Mouse (Mus musculus) common myeloid progenitor, adult 5-6 weeks (primary cell): ENCODE results near the gene Mpp6. TPM values are rescaled to one million over a fixed set of nuclear protein-coding genes. Genes with fewer than 3 reads are reported as not detected.

Experiments
- ATAC-seq: replicated peaks from 2 replicates; pipeline ENCODE4 v1.8.0; 2016; ENCODE audit warnings: low read depth, mild to moderate bottlenecking, moderate TSS enrichment, inconsistent platforms; ENCODE audit not compliant: poor library complexity, severe bottlenecking
- total RNA-seq: library from RNA; stranded (forward); fragments of 200-1000, 187-1606 nt; gene quantifications from 2 replicates; pipeline ENCODE4 v1.2.3, GENCODE M21; 2017

Mpp6 gene
- total RNA-seq, 1 experiment from 2014 or later, result 233 TPM

DNA sequence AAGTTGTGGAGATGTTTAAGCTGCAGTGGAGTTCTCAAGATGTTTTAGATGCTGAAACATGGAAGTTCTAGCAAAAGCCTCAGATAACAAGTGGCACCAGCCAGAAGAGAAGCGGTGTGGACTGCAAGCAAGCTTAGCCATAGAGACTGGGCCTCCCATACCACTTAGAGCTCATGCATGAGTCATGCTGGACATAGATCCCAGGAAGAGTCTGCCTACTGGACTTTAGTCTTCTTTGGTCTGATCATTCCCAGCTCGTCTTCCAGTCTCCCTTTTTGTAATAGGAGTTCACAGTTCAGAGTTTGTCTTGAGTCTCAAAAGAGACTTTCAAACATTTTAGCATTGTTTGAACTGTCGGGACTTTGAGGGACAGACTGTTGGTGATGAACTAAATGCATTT is 29.5 kb downstream of the Mpp6 start:
- ATAC-seq, result no peak

DNA sequence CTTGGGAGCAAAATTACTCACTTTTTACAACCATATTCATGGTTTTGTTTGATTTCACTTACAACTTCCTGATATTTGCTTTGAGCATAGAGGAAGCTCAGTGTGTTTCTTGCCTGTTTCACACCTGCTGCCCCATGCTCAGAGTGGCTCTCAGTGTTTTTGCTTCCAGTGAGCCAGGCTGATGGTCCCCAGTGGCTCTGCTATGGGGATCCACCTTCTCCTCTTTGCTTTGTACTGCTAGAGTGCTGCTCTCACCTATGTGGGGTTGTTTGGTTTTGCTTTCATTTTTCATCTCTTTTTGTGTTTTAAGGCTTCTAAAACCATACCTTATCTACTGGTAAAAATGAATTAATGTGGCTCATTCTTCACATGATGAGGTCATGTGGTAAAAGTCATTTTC is 36.1 kb downstream of the Mpp6 start:
- ATAC-seq, result no peak

DNA sequence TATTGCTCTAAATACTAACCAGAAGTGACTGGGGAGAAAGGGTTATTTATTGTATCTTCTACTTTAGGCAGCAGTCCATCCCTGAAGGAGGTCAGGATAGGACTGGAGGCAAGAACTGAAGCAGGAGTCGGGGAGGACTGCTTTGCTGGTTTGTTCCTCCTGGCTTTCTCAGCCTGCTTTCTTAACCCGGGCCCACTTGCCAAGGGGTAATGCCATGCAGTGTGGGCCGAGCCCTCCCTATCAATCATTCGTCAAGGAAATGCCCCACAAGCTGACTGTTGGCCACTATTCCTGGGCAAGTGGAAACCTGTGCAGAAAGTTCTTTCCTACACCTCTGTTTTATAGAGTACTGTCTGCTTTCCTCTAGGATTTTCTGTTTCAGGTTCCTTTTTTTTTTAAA is 39.3 kb downstream of the Mpp6 start:
- no peak for ATAC-seq

DNA sequence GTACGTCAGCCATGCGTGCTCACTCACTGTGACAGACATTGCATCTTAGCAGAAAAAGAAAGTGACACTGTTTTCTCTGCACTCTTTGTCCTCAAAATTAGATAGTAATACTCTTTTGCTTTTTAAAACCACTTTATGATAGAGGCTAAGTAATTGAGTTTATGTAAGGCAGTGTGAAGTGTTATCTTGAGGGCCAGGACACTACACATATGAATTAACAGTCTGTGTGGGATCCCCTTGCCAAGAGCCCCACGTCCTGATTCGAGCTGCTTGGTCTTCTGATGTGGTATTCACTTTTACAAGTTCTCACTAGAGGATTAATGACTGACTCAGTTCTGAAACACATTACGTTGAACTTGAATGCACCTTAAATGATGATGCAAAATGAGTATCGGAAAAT is 49.8 kb downstream of the Mpp6 start:
- ATAC-seq, result no peak

DNA sequence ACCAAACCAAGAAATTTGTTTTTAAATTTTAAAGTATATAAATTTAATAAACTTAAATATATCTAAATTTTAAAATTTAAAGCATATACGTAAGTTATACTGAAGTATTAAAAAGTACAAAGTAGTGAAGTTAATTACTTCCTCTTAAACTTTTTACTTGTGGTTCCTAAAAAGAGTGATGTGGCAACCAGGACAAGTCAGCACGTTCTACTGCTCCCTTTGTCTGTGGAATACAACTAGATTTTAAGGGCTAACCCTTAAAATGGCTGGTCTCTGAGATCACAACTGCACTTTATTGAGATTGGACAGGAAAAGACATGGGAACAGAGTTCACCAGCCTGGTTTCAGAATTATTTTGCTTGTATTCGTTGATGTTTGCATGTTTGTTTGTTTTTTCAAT is 53.0 kb downstream of the Mpp6 start:
- peak; percentile 60 for ATAC-seq

DNA sequence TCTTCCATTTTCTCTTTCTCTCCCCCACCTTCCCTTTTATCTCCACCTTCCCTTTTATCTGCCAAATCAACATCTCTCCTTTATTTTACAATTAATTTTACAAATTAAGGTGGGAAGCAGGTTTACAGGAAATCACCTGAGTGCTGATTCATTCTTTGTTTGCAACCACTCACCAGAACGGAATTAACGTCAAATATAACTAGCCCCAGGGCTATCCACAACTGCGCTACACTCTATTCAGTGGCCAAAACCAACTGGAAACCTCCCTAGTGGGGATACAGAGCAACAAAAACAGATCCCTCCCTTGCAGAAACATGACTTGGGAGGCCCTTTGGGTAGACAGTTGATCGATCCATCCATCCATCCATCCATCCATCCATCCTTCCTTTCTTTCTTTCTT is 58.8 kb downstream of the Mpp6 start:
- no peak for ATAC-seq

DNA sequence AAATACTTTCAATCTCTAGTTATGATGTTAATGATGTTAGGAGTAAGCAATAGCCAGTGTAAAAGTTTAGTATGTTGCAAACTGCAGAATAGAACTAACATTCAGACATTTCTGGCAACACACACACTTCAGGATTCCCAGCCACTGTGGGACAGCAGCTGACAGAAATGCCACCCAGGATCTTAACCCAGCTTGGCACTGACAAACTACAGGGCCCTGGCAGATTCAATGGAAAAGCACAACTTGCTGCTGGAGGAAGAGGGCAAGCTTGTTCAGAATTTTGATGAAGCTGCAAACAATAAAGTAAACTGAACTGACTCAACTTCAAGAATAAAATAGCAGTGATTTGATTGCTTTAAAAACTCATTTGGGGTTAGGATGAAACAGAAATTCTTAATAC is 59.7 kb downstream of the Mpp6 start:
- no peak for ATAC-seq

DNA sequence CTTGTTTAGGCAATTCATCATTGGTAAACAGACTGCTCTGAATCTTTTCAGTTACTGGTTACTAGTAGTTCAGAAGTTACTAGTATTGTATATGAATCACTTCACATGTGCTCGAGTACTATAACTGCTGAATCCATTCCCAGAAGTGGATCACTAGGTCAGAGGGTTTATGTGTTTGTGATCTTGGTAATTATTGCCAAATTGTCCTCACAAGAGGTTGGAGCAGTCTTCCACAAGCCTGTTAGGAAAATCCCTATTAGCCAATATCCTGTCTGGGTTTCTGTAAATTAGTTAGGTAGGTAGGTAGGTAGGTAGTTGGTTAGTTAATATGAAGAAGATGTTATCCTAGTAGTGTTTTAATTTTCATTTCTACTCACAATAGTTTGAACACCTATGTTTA is 65.7 kb downstream of the Mpp6 start:
- no peak for ATAC-seq

DNA sequence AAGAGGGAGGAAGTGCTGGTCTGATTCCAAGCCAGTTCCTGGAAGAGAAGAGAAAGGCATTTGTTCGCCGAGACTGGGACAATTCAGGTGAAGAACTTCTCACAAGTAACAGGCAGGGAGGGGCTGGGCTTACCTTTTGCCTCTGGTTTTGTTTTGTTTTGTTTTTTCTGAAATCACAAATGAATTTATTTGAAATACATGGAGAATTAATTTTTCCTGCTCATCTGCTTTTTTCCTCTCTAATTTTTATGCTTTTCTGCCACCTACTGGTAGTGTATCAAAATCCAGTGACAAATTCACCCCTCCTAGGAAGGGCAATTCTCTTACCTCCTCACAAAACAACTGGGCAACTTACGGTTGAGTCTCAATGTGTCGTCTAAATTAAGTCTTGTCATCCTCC is 70.1 kb downstream of the Mpp6 start:
- ATAC-seq, result no peak; the same call in 1 of the 2 replicates

DNA sequence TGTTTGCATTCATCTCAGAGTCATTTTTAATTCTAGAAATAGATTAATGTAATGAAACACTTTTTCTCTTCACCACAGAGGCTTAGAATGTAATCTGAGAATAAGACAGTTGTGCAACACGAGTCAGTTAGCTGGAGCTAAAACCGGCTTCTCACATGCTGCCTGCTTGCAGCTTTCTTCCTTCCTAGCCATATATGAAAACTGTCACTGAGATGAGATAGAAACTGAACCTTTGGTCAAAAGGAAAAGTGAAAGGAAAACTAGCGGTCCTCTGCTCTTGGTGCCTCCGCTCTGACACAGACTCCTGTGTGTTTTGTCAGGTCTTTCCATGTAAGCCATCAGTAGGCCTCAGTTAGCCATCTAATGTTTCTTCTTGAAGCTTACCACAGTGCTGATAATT is 77.9 kb downstream of the Mpp6 start:
- ATAC-seq, result peak; percentile 71

DNA sequence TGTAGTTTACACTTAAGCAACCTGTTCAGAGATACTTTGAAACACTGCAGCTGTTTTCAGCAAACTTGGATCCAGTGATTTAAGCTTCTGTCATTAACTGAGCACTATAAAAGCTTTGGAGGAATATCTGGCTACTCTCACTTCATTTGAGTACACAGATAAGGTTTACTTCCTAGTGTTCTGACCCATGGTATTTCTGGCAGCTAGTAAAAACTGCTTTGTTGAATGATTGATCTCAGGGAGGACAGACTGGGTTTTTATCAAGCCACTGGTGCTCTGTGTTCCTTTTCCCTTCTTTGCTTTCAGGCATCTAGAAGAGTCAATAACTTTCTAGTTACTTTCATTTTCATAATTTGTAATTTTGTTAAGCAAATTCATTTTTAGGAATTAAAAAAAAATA is 79.3 kb downstream of the Mpp6 start:
- no peak for ATAC-seq

DNA sequence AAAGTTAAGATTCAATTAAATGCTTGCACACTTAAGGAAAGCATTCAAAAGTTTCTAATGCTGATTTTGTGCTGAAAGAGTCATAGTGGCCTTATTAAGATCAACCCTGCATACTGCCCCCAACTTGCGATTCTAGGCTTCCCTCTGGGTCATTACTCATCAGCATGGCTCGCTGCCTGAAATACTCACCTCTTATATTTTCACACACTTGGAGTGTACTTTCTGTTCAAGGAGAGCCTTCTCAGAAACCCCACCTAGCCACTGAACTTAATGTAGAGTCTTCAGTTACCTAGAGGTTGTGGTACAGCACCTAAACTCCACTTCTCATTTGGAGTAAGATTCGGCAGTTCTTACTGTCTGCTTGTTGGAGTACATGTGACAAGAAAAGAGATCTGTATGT is 81.6 kb downstream of the Mpp6 start:
- no peak for ATAC-seq

DNA sequence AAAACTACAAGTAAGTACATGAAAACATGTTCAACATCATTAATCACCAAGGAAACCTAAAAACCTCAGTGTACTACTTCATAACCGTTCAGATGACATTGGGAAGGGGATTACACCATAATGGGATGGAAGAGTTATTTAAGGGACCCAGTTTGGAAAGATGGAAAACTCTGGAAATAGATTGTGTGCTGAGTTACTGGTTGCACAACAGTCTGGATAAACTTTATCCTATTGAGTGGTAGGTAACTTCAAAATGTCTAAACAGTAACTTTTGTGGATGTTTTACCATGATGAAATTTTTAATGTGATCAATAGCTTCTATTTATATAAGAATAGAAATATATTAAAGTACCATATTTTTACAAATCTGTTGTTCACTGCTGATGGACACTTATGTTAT is 82.1 kb downstream of the Mpp6 start:
- ATAC-seq, result no peak

DNA sequence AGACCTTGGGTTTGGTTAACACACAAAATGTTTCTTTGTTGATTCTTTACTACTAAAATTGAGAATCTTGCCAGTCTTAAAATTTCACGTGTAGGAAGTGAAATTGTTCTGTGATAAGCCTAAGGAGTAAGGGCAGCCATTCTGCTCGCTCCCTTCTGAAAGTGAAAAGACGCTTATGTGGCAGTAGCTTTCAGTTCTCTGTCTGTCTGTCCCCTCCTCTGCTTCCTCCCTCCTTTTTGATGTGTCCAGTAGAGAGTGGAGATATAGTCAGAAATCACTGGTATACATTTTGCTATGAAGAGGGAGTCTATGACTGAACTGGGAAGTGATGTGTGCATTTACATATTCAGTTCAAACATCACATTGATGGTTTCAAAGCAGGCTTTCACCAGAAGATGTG is 82.8 kb downstream of the Mpp6 start:
- ATAC-seq, result no peak

DNA sequence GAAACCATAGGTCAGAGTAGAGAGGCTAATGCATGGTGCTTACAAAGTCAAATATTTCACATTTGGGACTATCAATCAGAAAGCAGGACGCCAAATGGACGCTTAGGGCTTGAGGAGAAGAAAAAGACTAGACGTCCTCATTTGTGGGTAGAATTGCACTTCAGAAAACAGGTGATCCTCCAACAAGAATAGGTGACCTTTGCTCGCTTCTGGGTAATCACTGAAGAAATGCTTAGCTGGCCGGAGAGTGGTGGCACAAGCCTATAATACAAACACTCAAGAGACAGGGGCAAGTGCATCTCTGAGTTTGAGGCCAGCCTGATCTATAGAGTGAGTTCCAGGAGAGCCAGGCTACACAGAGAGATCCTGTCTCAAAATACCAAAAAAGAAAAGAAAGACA is 83.8 kb downstream of the Mpp6 start:
- ATAC-seq, result no peak

DNA sequence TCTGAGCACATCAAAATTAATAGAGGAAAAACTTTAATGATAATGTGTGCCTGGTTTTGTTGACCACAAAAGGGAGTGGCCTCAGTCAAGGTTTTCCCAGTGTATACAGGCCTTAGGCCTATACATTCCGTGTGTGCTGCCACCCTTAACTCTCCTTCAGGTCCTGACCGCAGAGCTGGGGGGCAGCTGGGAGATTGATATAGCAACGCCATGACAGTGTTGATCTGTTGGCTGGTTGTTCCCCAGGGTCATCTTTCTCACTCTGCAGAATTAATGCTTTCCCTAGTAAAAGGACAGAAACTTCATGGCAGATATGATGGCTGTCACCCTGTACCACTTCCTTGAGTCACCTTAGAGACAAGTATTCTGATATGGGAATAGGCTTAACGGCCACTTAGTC is 94.3 kb downstream of the Mpp6 start:
- no peak for ATAC-seq

DNA sequence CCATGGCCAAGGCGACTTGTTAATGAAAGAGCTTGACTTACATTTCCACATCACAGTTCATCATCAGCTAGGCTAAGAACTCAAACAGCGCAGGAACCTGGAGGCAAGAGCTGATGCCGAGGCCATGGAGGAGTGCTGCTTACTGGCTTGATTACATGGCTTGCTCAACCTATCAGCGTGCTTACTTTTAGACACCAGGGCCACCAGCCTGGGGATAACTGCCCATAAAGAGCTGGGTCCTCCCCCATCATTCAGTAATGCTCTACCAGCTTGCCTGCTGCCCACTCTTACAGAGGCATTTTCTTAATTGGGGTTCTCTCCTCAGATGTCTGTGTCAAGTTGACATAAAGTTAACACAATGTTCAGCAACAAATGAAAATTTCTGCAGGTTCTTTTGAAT is 95.1 kb downstream of the Mpp6 start:
- ATAC-seq, result no peak

DNA sequence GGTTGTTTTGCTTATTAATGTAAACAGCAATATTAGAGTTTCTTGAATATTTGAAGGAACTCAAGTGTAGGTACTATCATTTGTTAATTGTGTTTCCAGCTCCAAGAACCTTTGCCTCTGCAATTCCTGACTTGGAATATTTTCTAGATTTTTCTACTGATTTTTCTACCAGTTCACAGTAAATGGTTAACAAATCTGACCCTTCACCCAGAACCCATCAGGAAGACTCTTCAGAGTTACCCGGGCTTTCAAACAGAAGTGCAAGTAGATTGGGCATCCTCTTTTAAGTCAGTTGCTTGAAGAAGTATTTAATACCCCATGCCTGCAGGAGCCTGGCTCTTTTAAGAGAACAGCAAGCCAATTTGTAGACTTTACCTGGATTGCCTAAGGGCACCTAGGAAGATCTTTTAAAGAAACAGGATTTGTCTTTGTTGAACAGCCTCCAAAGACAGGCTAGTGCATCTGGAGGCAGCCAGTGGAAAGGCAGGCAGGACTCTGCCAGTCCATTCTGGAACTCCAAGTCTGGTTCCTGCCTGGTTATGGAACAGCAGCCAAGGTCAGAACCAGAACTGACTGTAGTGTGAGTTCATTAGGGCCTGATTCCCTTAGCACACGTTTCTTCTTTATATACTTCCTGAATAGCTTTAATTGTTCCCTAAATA is 104.8 kb downstream of the Mpp6 start:
- ATAC-seq, result no peak

DNA sequence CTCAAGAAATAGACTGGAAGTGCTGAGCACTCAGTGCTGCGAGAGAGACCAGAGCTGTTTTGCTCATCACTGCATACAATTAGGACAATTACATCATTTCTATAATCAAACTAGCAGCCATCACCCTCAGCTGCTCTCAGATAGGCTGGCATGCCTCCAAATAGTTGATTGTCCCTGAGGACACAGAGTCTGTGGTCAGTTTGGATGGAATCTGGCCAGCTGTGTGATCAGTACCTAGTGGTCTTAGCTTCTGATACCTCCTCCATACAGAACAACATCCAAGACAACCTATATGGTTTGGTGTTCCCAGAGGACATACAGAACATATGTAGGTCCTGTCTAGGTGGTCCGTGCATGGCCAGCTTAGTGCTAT is 105.3 kb downstream of the Mpp6 start:
- ATAC-seq, result no peak

DNA sequence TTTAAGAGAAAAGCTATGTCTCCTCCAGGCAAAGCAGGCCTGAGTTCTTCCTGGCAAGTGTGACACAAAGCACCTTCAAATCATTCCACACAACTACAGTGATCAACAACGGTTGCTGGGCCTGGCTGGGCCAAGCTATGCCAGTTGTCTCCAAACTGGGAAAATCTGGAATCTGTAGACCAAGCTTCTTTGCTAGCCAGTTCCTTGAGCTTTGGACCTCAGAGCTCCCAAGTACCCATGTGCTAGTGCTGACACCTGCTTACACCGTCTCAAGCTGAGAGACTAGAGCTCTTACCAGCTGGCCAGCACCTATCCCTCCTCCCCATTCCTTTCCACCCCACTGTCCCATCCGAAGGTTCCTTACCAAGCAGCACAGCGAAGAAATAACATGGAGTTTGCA is 105.9 kb downstream of the Mpp6 start:
- ATAC-seq, result no peak

DNA sequence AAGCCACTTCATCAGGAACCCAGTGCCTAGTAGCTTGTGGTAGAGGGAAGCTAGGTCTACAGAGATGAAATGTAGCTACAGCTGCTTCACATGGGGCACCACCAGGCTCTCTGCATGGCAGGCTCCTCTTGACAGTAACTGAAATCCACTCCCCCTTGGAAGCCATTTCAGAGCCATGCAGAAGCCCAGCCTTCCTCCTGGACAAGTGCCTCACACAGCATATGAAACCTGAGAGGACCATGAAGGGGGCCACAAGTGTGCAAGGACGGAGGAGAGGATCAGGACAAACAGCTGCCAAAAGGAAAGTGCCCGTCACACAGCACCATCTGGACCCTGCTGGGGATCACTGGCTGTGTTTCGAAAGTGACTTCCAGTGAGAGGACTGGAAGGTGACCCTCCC is 108.6 kb downstream of the Mpp6 start:
- no peak for ATAC-seq

DNA sequence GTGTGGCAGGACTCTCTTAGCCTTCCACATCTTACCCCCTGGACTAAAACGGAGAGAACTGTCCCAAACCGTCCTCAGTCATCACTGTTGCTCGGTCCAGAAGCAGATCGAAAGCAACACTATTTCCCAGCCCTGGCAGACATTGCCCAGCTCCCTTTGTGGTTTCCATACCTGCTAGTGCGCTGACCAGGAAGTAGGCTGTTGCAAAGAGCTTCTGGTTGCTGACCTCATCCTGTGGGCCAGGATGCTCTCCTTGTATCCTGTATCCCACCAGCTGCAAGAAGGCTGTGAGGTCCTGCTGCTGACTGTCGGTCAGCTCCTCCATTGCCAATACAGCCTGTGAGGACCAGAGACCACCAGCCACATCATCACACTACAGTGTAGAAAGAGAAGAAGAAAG is 109.0 kb downstream of the Mpp6 start:
- ATAC-seq, result no peak

DNA sequence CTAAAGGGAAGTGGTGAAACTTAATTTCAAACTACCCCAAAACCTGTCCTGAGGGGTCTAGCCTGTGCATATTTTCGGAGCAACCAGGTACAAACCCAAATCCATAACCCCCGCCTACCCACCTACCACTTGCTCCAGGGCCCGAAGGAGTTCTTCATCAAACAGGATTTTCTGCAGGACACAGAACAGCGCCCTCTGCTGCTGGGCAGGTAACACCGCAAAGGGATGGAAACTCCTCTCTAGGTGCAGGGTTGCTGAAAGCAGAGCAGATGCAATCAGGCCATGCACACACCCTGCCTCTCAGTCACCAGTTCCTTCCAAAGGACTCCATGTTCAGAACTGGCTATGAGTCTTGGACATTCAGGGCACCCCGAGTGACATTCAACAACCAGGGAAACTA is 110.8 kb downstream of the Mpp6 start:
- peak; percentile 60 for ATAC-seq
